In genomic region chr8:117334748-117335393, GRCm38 (mm10) we compare ENCODE assay signal across 8 mouse cellular contexts.
DNase-seq lines count a peak whose midpoint lies in the region; ATAC-seq lines count a peak whose summit lies in the region.

No protein-coding gene starts in this region.

- no peaks in the 10 kb centered on the region for H3K9me3 ChIP-seq in lung, embryonic 16.5 days (ENCODE audit: control insufficient read depth, low read length)
- no peaks in the 10 kb centered on the region for H3K9me3 ChIP-seq in forebrain, embryonic 15.5 days
- no peaks in the 10 kb centered on the region for H3K9me3 ChIP-seq in neural tube, embryonic 12.5 days

- peak overlapping the region; percentile 31 for H3K9ac ChIP-seq in lung, embryonic 16.5 days (ENCODE audit: low read length)
- H3K9ac ChIP-seq in forebrain, embryonic 15.5 days (replicated peaks) = no peak overlapping the region
- no peak overlapping the region for H3K9ac ChIP-seq in neural tube, embryonic 12.5 days

- H3K36me3 ChIP-seq in lung, embryonic 16.5 days (ENCODE audit: control insufficient read depth, insufficient read depth, low read length) = no peaks in the 10 kb centered on the region
- no peaks in the 10 kb centered on the region for H3K36me3 ChIP-seq in forebrain, embryonic 15.5 days
- H3K36me3 ChIP-seq in neural tube, embryonic 12.5 days = no peaks in the 10 kb centered on the region

- H3K27me3 ChIP-seq in lung, embryonic 16.5 days (ENCODE audit: control insufficient read depth, insufficient read depth, low read depth, low read length) = no peaks in the 10 kb centered on the region
- H3K27me3 ChIP-seq in forebrain, embryonic 15.5 days = no peaks in the 10 kb centered on the region
- no peaks in the 10 kb centered on the region for H3K27me3 ChIP-seq in neural tube, embryonic 12.5 days (replicated peaks)

- DNase-seq in lung, postnatal 10 days = no peak
- peak; percentile 67 for DNase-seq in kidney, postnatal 10 days
- no peak for DNase-seq in urinary bladder, postnatal 36 days (ENCODE audit: low spot score in 2 of 2)
- no peak for DNase-seq in layer of hippocampus, adult 11-12 months (ENCODE audit: low spot score)
- no peak for DNase-seq in ovary, postnatal 36 days (ENCODE audit: low spot score)

- no peak overlapping the region for H3K4me3 ChIP-seq in lung, embryonic 16.5 days (ENCODE audit: low read length)
- no peak overlapping the region for H3K4me3 ChIP-seq in forebrain, embryonic 15.5 days
- no peak overlapping the region for H3K4me3 ChIP-seq in neural tube, embryonic 12.5 days

- peak; percentile 23 for ATAC-seq in lung, embryonic 16.5 days (ENCODE audit: low read depth)
- ATAC-seq in forebrain, embryonic 15.5 days (replicated peaks) = peak; percentile 47; the same call in 1 of the 2 replicates
- 0 out of 2 replicates have a peak, but pooled peaks have one; percentile 6 for ATAC-seq in neural tube, embryonic 12.5 days (ENCODE audit: low FRiP score, low read depth)

- H3K27ac ChIP-seq in lung, embryonic 16.5 days (ENCODE audit: low read length) = peak overlapping the region; percentile 56
- H3K27ac ChIP-seq in forebrain, embryonic 15.5 days (replicated peaks) = 0 out of 2 replicates have a peak overlapping the region, but pooled peaks have one; percentile 53
- H3K27ac ChIP-seq in neural tube, embryonic 12.5 days = peak overlapping the region; percentile 48; the same call in 1 of the 2 replicates

- WGBS in lung, embryonic 16.5 days = 29% methylated on average over 14 of the region's 14 CpGs
- 45% methylated on average over 14 of the region's 14 CpGs for WGBS in forebrain, embryonic 15.5 days
- WGBS in neural tube, embryonic 12.5 days = 34% methylated on average over 14 of the region's 14 CpGs

- H3K4me2 ChIP-seq in lung, embryonic 16.5 days (ENCODE audit: low read depth, low read length) = no peak overlapping the region; the same call in 1 of the 2 replicates
- no peak overlapping the region for H3K4me2 ChIP-seq in forebrain, embryonic 15.5 days (replicated peaks)
- peak overlapping the region; percentile 25 for H3K4me2 ChIP-seq in neural tube, embryonic 12.5 days (replicated peaks)

- H3K4me1 ChIP-seq in lung, embryonic 16.5 days (replicated peaks; ENCODE audit: control insufficient read depth, insufficient read depth, low read length) = peaks cover 55% of the 10 kb centered on the region
- peaks cover 45% of the 10 kb centered on the region for H3K4me1 ChIP-seq in forebrain, embryonic 15.5 days
- H3K4me1 ChIP-seq in neural tube, embryonic 12.5 days = peaks cover 63% of the 10 kb centered on the region
